Mouse (Mus musculus) brain, embryonic 14.5 days (tissue): ENCODE results near the gene Smap1.

ENCODE experiments used
- CTCF ChIP-seq: fragments of 200-500 bp; IDR thresholded peaks from 2 replicates; pipeline ENCODE4 v1.5.1; 2012; ENCODE audit warnings: inconsistent platforms, mild to moderate bottlenecking, moderate library complexity, borderline replicate concordance; ENCODE audit not compliant: insufficient read depth, insufficient read length; ENCODE audit errors: extremely low read depth
- POLR2A ChIP-seq: fragments of 200-500 bp; IDR thresholded peaks from 2 replicates; pipeline ENCODE4 v1.6.1; 2012; ENCODE audit warnings: mild to moderate bottlenecking, inconsistent platforms, borderline replicate concordance; ENCODE audit not compliant: poor library complexity, insufficient read depth, insufficient read length, severe bottlenecking; ENCODE audit errors: extremely low read depth

DNA sequence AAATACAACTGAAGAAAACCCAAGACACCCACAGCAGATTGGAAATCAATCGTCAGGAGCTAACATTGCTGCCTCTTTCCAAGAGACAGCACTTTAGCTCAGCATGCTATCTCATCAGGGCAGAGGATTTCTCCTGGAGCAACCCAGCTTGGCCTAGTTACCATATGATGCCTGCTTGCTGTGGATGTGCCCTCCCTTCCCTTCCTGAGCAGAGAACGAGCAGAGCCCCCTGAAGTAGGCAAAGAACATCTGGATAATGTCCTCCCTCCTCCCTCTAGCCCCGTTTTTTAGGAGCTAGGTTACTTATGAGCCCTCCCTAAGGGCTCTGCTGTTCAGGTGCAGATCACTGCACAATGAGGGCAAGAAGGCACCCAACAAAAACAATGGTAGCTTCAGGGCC lies 79.5 kb downstream of the Smap1 start:
- TF ChIP-seq CTCF (no peak), POLR2A (no peak)
